Mouse (Mus musculus): ENCODE measurements around the gene Gatad2b.

GRCm38 (mm10) chr3:90313367-90313766, 20.4 kb downstream of the Gatad2b start:
- TF ChIP-seq POLR2A (IDR thresholded peaks at IDR 0.05; ENCODE audit: borderline replicate concordance, extremely low read depth, insufficient read depth, insufficient read length, poor library complexity, severe bottlenecking) (no peak), CTCF (IDR thresholded peaks at IDR 0.05; ENCODE audit: borderline replicate concordance, extremely low read depth, insufficient read depth, insufficient read length) (no peak)

All from brain, embryonic 14.5 days (tissue).